Mouse (Mus musculus) liver (tissue): ENCODE measurements at regions not wholly inside any gene's neighbourhood (a gene's known extent, or its start where the extent isn't known, plus 50 kb on each side); places are given as distances from the start of the nearest gene placed in this dataset.

ENCODE experiments used
- DNase-seq: peaks from one replicate; pipeline ENCODE4 v3.0.0-alpha.2; 2020; ENCODE audit warnings: mixed read lengths

- DNase-seq, result no peak
Observed at GRCm38 (mm10) chr12:31173512-31173911, 67.1 kb upstream of the Gm6993 start.

GRCm38 (mm10) chr12:31179536-31179935, 61.0 kb upstream of the Gm6993 start:
- DNase-seq, result no peak

GRCm38 (mm10) chr12:31183632-31184031, 56.9 kb upstream of the Gm6993 start:
- no peak for DNase-seq

GRCm38 (mm10) chr12:31184217-31184975, 56.2 kb upstream of the Gm6993 start:
- DNase-seq, result no peak

GRCm38 (mm10) chr12:31185177-31185932, 55.2 kb upstream of the Gm6993 start:
- DNase-seq, result peak; percentile 18

- no peak for DNase-seq
Observed at GRCm38 (mm10) chr12:31185933-31186845, 54.4 kb upstream of the Gm6993 start.

- DNase-seq, result no peak
Observed at GRCm38 (mm10) chr12:31188011-31188576, 52.5 kb upstream of the Gm6993 start.

- no peak for DNase-seq
Observed at GRCm38 (mm10) chr12:31190265-31190664, 50.3 kb upstream of the Gm6993 start.
